Mouse (Mus musculus): ENCODE results near the gene Mrpl46. TPM values are rescaled to one million over a fixed set of nuclear protein-coding genes. Genes with fewer than 3 reads are reported as not detected.
A peak's percentile ranks its signal among the peaks of the same experiment; 100 is the strongest.

Gene Mrpl46
- 87.7 and 89.1 TPM in 2 replicates for polyA plus RNA-seq (2015; fragmentation: Nextera tagmentation; extraction: Ambion mirVana)

- peak; percentile 89 for DNase-seq (ENCODE audit: low spot score)
Observed at GRCm38 (mm10) chr7:78782639-78783581, at the start of gene Mrpl46, which contains the start of gene Mrps11. Gene Mrpl46 (minus strand): TSS chr7:78783531. Gene Mrps11 (plus strand): TSS chr7:78783119.

- no peak for DNase-seq (ENCODE audit: low spot score)
Observed at GRCm38 (mm10) chr7:78827749-78828362, 44.5 kb upstream of the Mrpl46 start.

DNA sequence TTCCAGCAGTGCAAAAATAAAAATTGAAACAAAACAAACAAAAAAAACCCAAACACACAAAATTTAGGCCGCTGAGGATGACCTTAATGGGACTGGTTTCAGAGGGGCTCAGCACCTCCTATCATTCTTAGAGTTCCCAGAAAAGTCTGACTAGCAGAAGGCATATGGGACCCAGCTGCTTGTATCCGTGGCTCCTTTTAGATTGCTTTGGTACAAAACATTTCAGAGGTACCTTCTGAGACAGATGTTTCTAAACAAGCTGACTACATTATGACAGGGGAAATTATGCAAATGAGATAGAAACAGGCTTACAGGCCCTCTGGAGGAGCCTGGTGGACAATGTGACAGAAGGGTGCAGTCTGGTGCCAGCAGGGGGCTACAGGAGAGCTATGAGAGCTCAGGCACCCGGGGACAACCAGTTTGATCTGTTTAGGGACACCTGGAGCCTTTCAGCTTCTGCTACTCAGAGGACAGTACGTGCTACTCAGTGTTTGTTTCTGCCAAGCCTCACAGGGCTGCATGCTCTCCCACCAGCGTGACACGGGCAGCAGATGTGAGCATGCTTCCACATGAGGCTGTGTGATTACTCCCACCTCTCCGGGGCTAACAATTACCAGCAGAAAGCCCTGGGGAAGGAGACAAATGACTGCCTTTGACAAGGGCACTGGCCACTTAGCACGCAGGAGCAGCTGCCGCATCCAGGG lies 43.5 kb upstream of the Mrpl46 start:
- peak; percentile 59 for DNase-seq (ENCODE audit: low spot score)

DNA sequence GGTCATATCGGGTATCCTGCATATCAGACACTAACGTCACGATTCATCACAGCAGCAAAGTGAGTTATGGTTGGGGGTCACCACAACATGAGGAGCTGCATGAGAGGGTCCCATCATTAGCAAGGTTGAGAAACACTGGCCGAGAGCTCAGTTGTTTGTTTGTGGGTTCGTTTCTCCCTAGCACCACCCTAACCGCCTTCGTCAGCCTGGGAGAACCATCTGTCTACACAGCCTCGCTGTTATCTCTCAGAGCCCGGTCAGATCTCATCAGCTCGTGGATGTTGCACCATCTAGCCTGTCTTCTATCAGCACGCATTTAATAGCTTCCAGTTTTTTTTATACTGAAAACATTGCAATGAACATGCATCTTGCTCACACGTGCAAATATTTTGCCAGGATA lies 35.0 kb upstream of the Mrpl46 start:
- DNase-seq (ENCODE audit: low spot score) = no peak

GRCm38 (mm10) chr7:78814766-78815165 lies 31.4 kb upstream of the Mrpl46 start:
- no peak for DNase-seq (ENCODE audit: low spot score)

DNA sequence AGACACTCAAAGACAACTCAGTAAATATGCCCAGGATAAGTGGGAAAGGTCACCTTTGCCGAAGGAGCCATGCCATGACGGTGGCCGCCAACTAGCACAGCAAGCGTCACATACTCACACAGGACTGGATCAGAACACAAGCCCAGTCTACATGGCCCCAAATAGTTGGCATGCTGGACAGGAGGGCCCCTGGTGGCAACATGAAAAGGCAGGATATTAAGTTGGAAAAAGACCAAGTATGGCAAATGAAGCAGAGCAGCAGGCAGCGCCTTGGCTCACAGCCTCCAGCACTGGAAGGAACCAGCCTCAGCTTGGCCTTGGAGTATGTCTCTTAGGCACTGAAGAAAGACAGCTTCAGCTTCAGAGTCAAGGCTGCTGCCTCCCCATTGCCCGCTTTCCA lies 30.5 kb upstream of the Mrpl46 start:
- DNase-seq (ENCODE audit: low spot score) = no peak

DNA sequence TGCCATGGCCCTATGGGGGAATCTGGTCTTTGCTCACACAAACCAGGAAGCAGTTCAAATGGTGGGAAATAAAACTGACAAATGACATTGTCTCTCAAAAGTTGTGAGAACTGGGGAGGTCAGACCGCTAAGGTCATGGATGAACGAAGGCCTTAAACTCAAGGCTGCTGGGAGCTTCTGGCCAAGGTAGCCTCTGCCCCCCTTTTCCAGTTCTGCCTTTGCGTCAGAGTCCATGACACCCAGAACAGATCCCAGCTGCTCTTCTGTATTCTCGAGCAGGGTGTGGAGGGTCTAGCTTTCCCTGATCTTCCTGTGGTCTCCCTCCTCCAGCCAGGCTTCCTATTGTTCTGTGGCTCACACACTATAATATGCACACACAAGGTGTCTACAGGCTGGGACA lies 23.9 kb upstream of the Mrpl46 start:
- DNase-seq (ENCODE audit: low spot score) = no peak

GRCm38 (mm10) chr7:78803841-78804240 lies 20.5 kb upstream of the Mrpl46 start:
- peak; percentile 40 for DNase-seq (ENCODE audit: low spot score)

GRCm38 (mm10) chr7:78799730-78800496 lies 16.6 kb upstream of the Mrpl46 start:
- DNase-seq (ENCODE audit: low spot score) = no peak

DNA sequence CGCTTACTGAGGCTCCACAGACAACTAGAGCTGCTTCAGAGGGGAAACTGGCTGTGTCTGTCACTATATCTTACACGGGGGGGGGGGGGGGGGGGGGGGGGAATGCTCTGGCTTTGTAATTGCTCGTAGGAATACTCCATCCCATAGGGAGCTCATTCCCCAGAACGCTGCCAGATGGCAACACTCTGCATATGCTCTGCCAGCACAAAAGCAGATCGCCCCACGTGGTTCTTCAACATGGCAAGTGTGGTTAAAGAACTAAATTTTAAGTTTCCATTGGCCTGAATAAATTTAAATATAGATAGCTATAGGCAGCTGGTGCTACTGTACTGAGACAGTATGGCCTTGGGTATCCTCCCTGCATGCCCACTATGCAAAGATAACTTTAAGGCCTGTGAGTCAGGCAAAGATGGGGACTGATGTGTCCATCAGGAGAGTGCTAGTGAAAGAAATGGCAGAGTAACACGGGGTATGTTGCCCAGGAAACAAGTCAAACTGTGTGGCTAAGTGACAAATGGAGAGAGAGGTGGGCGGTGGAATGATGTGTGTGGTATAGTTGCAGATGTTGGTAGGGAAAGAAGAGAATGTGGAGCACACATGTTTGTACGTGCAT lies 14.6 kb upstream of the Mrpl46 start:
- DNase-seq (ENCODE audit: low spot score) = no peak

DNA sequence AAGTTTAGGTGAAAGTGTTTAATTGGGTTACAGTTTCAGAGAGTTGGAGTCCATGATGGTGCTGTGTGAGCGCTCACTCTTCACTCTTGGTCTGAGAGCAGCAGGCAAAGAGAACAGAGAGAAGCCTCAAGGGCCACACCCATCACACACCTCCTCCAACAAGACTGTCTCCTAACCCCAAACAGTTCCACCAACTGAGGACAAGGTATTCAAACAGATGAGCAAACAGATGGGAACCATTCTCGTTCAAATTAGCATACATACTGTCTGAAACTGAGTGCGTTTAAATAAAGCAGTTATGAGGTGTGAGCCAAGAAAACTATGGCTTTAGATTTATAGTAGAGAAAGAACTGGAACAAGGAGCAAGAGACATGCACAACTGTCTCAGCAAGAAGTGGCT lies 13.3 kb upstream of the Mrpl46 start:
- DNase-seq (ENCODE audit: low spot score) = no peak

DNA sequence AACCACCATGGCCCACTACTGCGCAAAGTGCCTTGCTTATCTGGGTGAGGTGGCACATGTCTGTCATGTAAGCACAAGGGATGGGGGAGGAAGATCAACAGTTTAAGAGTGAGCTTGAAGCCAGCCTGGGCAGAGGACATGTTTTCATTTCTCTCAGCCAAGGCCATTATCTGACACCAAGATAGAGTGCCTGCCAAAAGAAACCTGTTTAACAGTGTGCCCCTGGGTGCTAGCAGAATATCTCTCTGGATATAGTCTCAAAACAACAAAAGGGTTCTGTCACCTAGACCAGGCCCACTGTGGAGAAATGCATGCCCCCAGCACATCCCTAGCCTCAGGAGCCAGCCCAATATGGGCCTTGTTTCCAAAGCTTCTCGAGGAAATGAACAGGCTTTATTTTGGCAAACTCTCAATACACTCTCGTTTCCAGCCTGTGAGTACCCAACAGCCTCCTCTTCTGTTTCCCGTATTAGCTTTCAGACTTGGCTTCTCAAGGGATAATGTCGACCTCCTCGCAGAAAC lies 11.3 kb upstream of the Mrpl46 start:
- DNase-seq (ENCODE audit: low spot score) = no peak

- DNase-seq (ENCODE audit: low spot score) = peak; percentile 52
Observed at GRCm38 (mm10) chr7:78793895-78794570, 10.7 kb upstream of the Mrpl46 start.

- DNase-seq (ENCODE audit: low spot score) = peak; percentile 74
Observed at GRCm38 (mm10) chr7:78791359-78792222, 8.3 kb upstream of the Mrpl46 start.

DNA sequence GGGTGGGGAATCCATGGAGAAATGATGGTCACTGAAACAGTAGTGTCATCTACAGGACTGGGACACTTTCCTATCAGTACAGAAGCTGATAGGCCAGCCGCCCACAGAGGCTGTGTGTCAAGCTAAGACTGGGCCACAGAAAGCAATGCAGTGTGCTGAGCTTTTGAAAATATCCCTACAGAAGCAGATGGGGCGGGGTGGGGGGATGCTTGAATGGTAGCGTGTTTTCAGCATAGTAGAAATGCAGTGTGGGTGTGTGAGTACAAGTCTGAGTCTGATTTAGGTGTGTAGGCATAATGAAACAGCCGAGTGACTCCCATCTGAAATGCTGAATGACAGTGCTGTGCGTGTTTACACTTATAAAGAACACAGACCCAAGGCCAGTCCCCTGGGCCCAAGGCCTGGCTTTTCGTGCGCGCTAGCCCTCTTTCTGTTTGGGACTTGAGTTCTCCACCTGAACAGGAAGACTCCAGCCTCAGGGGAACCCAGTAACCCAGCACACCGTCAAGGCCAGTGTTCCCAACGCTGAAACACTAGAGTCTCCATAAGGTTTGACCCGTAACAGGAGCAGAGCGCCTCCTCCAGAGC lies 4.6 kb upstream of the Mrpl46 start:
- no peak for DNase-seq (ENCODE audit: low spot score)

- DNase-seq (ENCODE audit: low spot score) = no peak
Observed at GRCm38 (mm10) chr7:78785906-78786305, 2.6 kb upstream of the Mrpl46 start.

GRCm38 (mm10) chr7:78778741-78779140 lies 4.6 kb downstream of the Mrpl46 start:
- DNase-seq (ENCODE audit: low spot score) = no peak

GRCm38 (mm10) chr7:78770936-78771335 lies 12.4 kb downstream of the Mrpl46 start:
- DNase-seq (ENCODE audit: low spot score) = no peak

All from thymus, postnatal 0 days (tissue).